Mouse (Mus musculus) midbrain, postnatal 0 days (tissue): Measurements from ENCODE around the gene Mterf4. TPM values are rescaled to one million over a fixed set of nuclear protein-coding genes. Genes with fewer than 3 reads are reported as not detected.

Experiments
- ATAC-seq: fragments of 200-750 bp; cut with Nextera tagmentation; 2 replicates; pipeline ENCODE4 v1.8.0; 2017; ENCODE audit warnings: moderate number of reproducible peaks, mild to moderate bottlenecking, moderate TSS enrichment, moderate library complexity; ENCODE audit not compliant: low FRiP score
- DNase-seq: peaks from one replicate; pipeline ENCODE4 v3.0.0-alpha.2; 2015; ENCODE audit warnings: low spot score
- H3K27ac ChIP-seq: fragments of 300-500 bp; sonication (generic); 2 replicates; pipeline ENCODE4 v1.5.1; 2014; ENCODE audit warnings: low read depth, mild to moderate bottlenecking, low read length, mixed read lengths
- H3K27me3 ChIP-seq: fragments of 300-500 bp; sonication (generic); 2 replicates; pipeline ENCODE4 v1.6.1; 2014; ENCODE audit warnings: low read length, control low read depth, mixed read lengths; ENCODE audit not compliant: insufficient read depth
- H3K36me3 ChIP-seq: fragments of 300-500 bp; sonication (generic); 2 replicates; pipeline ENCODE4 v1.6.1; 2014; ENCODE audit warnings: low read length, control low read depth, mixed read lengths; ENCODE audit not compliant: insufficient read depth
- H3K4me1 ChIP-seq: fragments of 300-500 bp; sonication (generic); 2 replicates; pipeline ENCODE4 v1.6.1; 2014; ENCODE audit warnings: mild to moderate bottlenecking, control low read depth, antibody characterized with exemption, low read length, mixed read lengths; ENCODE audit not compliant: insufficient read depth
- H3K4me2 ChIP-seq: fragments of 300-500 bp; sonication (generic); 2 replicates; pipeline ENCODE4 v1.6.1; 2014; ENCODE audit warnings: low read depth, mild to moderate bottlenecking, low read length, mixed read lengths; ENCODE audit not compliant: poor library complexity, severe bottlenecking
- H3K4me3 ChIP-seq: fragments of 300-500 bp; sonication (generic); 2 replicates; pipeline ENCODE4 v1.5.1; 2014; ENCODE audit warnings: low read depth, mild to moderate bottlenecking, low read length, moderate library complexity
- H3K9ac ChIP-seq: fragments of 300-500 bp; sonication (generic); replicated peaks from 2 replicates; pipeline ENCODE4 v1.6.1; 2014; ENCODE audit warnings: mild to moderate bottlenecking, low read length, moderate library complexity, mixed read lengths; ENCODE audit not compliant: poor library complexity, severe bottlenecking
- H3K9me3 ChIP-seq: fragments of 300-500 bp; sonication (generic); 2 replicates; pipeline ENCODE4 v1.6.1; 2016; ENCODE audit warnings: low read length, control low read depth
- CTCF ChIP-seq: IDR thresholded peaks from 2 replicates; pipeline ENCODE4 v1.5.1; 2016; ENCODE audit warnings: antibody characterized with exemption, mild to moderate bottlenecking
- WGBS: fragments of 180-500 bp; shearing (Covaris S2); extraction: QIAGEN DNeasy Blood & Tissue Kit; methylation state at CpG from one replicate; pipeline ENCODE4 v1.1.7; 2014; 5-methylcytosine and 5-hydroxymethylcytosine counted together
- microRNA-seq: library from miRNA; unstranded; fragments of <30 nt; microRNA quantifications from one replicate; pipeline ENCODE4, GENCODE M21; 2016; ENCODE audit warnings: borderline number of aligned reads
- polyA plus RNA-seq: library from polyadenylated mRNA; unstranded; fragments of >200 nt; fragmentation: Nextera tagmentation; extraction: Ambion mirVana; gene quantifications from 2 replicates; pipeline ENCODE4 v1.2.1, GENCODE M21; 2015
- total RNA-seq: library from RNA; depleted of rRNA; stranded (reverse); fragments of >200 nt; gene quantifications from 2 replicates; pipeline ENCODE4 v1.2.3, GENCODE M21; 2014; rRNA removed

Gene Mterf4
- total and polyA plus RNA-seq, 2 experiments from 2014 or later, result 23.9 to 35.4 TPM

DNA sequence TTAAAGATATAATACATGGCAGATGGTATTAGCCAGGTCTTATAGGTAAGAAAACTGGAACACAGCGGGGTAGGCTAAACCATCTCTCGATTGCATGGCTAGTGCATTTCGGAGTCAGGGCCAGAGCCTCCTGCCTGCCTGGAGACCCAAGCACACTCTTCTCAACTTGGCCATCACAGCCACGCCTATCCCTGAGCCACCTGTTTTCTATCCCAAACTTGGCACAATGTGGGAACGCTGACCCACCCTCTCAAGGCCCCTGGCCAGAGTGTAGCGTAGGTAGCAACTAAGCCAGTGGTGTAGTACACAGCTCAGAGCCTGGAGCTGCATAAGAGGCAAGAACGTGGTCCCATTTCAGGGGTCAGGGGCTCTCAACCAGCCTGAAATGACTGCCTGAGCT is 50.0 kb downstream of the Mterf4 start:
- Histone ChIP-seq H3K9me3 (no peaks in the 10 kb centered on the region), H3K36me3 (no peaks in the 10 kb centered on the region), H3K4me3 (no peak overlapping the region), H3K9ac (no peak overlapping the region), H3K27me3 (no peaks in the 10 kb centered on the region), H3K27ac (no peak overlapping the region), H3K4me2 (no peak overlapping the region), H3K4me1 (no peaks in the 10 kb centered on the region)
- DNase-seq, result no peak
- ATAC-seq, result no peak
- WGBS, result 96% methylated on average over 7 of the region's 7 CpGs
- TF ChIP-seq CTCF, result no peak

DNA sequence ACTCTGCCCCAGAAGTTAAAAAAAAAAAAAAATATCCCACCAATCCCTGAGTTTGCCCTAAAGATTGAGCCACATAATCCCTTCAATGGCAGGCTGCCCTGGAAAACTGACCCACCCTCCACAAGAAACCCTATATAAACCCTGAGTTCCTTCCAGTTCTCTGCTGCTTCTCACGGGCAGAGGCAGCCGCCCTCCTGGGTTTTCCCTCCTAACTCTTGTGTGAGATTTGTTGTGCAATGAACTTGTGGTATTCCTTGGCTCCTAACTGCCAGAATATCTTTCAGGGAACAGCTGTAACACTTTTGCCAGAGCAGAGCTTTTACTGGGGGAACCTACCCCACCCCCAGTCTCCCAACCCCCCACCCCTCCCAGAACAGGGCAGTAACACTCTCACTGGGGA is 53.1 kb downstream of the Mterf4 start:
- H3K36me3 ChIP-seq, result no peaks in the 10 kb centered on the region
- ATAC-seq (no peak), DNase-seq (no peak)
- no peaks in the 10 kb centered on the region for H3K4me1 ChIP-seq
- no peak overlapping the region for H3K27ac ChIP-seq
- TF ChIP-seq CTCF, result no peak
- WGBS, result 51% methylated on average over 2 of the region's 2 CpGs
- H3K9me3 ChIP-seq, result no peaks in the 10 kb centered on the region
- no peaks in the 10 kb centered on the region for H3K27me3 ChIP-seq
- H3K4me3 ChIP-seq, result no peak overlapping the region
- no peak overlapping the region for H3K9ac ChIP-seq
- H3K4me2 ChIP-seq, result no peak overlapping the region

Small RNA genes within 50 kb of the gene (microRNA-seq; reads per million reads assigned to microRNA genes)
- gene Mir6345 (not detected), gene Mir6901 (not detected), gene Mir6902 (not detected)

Other genes starting within 250 kb of the Mterf4 start
- gene Kif1a, start 204.0 kb downstream of the Mterf4 start, total RNA-seq, result 677 and 686 TPM in 2 replicates
- gene Kif1a, start 204.0 kb downstream of the Mterf4 start, polyA plus RNA-seq, result 690 and 716 TPM in 2 replicates
- gene Agxt, start 170.7 kb downstream of the Mterf4 start, total RNA-seq, result not detected in 2 replicates
- gene Agxt, start 170.7 kb downstream of the Mterf4 start, polyA plus RNA-seq, result not detected in 2 replicates
- gene 2310007B03Rik, start 145.0 kb downstream of the Mterf4 start, total RNA-seq, result 0.88 TPM in 1 of 2 replicates, not detected in the other
- gene 2310007B03Rik, start 145.0 kb downstream of the Mterf4 start, polyA plus RNA-seq, result 0.07 and 0.10 TPM in 2 replicates
- 1.2 and 1.4 TPM in 2 replicates for gene Crocc2, start 137.2 kb downstream of the Mterf4 start, total RNA-seq
- gene Crocc2, start 137.2 kb downstream of the Mterf4 start, polyA plus RNA-seq, result 0.54 and 0.84 TPM in 2 replicates
- 19.9 and 24.4 TPM in 2 replicates for gene Sned1, start 70.1 kb downstream of the Mterf4 start, total RNA-seq
- 4.7 and 5.1 TPM in 2 replicates for gene Sned1, start 70.1 kb downstream of the Mterf4 start, polyA plus RNA-seq
- gene Ppp1r7, start 36.9 kb upstream of the Mterf4 start, total RNA-seq, result 12.9 and 13.7 TPM in 2 replicates
- 56.2 and 62.9 TPM in 2 replicates for gene Ppp1r7, start 36.9 kb upstream of the Mterf4 start, polyA plus RNA-seq
- gene Pask, start 37.6 kb upstream of the Mterf4 start, total RNA-seq, result 4.4 and 5.2 TPM in 2 replicates
- 3.0 and 4.2 TPM in 2 replicates for gene Pask, start 37.6 kb upstream of the Mterf4 start, polyA plus RNA-seq
- gene Ano7, start 68.0 kb upstream of the Mterf4 start, total RNA-seq, result 0.71 and 2.2 TPM in 2 replicates
- gene Ano7, start 68.0 kb upstream of the Mterf4 start, polyA plus RNA-seq, result 3.0 TPM in 2 replicates
- 67.4 and 75.6 TPM in 2 replicates for gene Hdlbp, start 172.9 kb upstream of the Mterf4 start, total RNA-seq
- 66.2 and 76.8 TPM in 2 replicates for gene Hdlbp, start 172.9 kb upstream of the Mterf4 start, polyA plus RNA-seq
- 7.4 and 7.8 TPM in 2 replicates for gene Farp2, start 206.2 kb upstream of the Mterf4 start, total RNA-seq
- 2.2 and 2.3 TPM in 2 replicates for gene Farp2, start 206.2 kb upstream of the Mterf4 start, polyA plus RNA-seq